Mouse (Mus musculus) thymus, adult 2 months (tissue): ENCODE measurements around the gene Parn. TPM values are rescaled to one million over a fixed set of nuclear protein-coding genes. Genes with fewer than 3 reads are reported as not detected.

ENCODE experiments used
- DNase-seq: peaks from one replicate; pipeline ENCODE4 v3.0.0; 2021
- H3K27ac ChIP-seq: fragments of 200-500 bp; 2 replicates; pipeline ENCODE4 v1.5.1; 2012; ENCODE audit warnings: low read length, control low read depth; ENCODE audit not compliant: control insufficient read depth, insufficient read depth
- H3K27me3 ChIP-seq: fragments of 200-500 bp; 2 replicates; pipeline ENCODE4 v1.6.1; 2012; ENCODE audit warnings: mild to moderate bottlenecking, low read length, moderate library complexity, mixed read lengths; ENCODE audit not compliant: control insufficient read depth, insufficient read depth
- H3K36me3 ChIP-seq: fragments of 200-500 bp; 2 replicates; pipeline ENCODE4 v1.6.1; 2012; ENCODE audit warnings: mild to moderate bottlenecking, low read length, moderate library complexity; ENCODE audit not compliant: control insufficient read depth, insufficient read depth
- H3K4me1 ChIP-seq: fragments of 200-500 bp; replicated peaks from 2 replicates; pipeline ENCODE4 v1.6.1; 2012; ENCODE audit warnings: low read length; ENCODE audit not compliant: control insufficient read depth, insufficient read depth
- H3K4me3 ChIP-seq: fragments of 200-500 bp; 2 replicates; pipeline ENCODE4 v1.5.1; 2012; ENCODE audit warnings: mild to moderate bottlenecking, low read length, control low read depth, moderate library complexity; ENCODE audit not compliant: control insufficient read depth, insufficient read depth
- CTCF ChIP-seq: fragments of 200-500 bp; IDR thresholded peaks from 2 replicates; pipeline ENCODE4 v1.5.1; 2012; ENCODE audit warnings: mild to moderate bottlenecking, control low read depth, low read length, moderate library complexity, borderline replicate concordance; ENCODE audit not compliant: control insufficient read depth, poor library complexity, insufficient read depth; ENCODE audit errors: extremely low read depth
- POLR2A ChIP-seq: fragments of 200-500 bp; IDR thresholded peaks from 2 replicates; pipeline ENCODE4 v1.6.1; 2012; ENCODE audit warnings: mild to moderate bottlenecking, low read length, control low read depth, moderate library complexity; ENCODE audit not compliant: control insufficient read depth, poor library complexity, insufficient read depth; ENCODE audit errors: extremely low read depth
- WGBS: fragments of 180-500 bp; shearing (Covaris S2); methylation state at CpG from one replicate; pipeline ENCODE4 v1.1.7; 2018; 5-methylcytosine and 5-hydroxymethylcytosine counted together
- polyA plus RNA-seq: library from polyadenylated mRNA; depleted of rRNA; stranded (reverse); fragments of >200 nt; gene quantifications from 2 replicates; pipeline ENCODE4 v1.2.3, GENCODE M21; 2012

The Parn gene
- polyA plus RNA-seq, 1 experiment = 21.0 TPM

- no peaks in the 10 kb centered on the region for H3K27me3 ChIP-seq
- 73% methylated on average over 5 of the region's 5 CpGs for WGBS
- no peak for DNase-seq
- peaks cover 14% of the 10 kb centered on the region for H3K36me3 ChIP-seq
- no peaks in the 10 kb centered on the region for H3K4me1 ChIP-seq
- H3K4me3 ChIP-seq = no peak overlapping the region
- TF ChIP-seq CTCF (no peak), POLR2A (no peak)
- H3K27ac ChIP-seq = no peak overlapping the region
Observed at GRCm38 (mm10) chr16:13628345-13628744, 39.6 kb downstream of the Parn start.

- no peaks in the 10 kb centered on the region for H3K27me3 ChIP-seq
- no peak overlapping the region for H3K4me3 ChIP-seq
- 95% methylated on average over 3 of the region's 3 CpGs for WGBS
- H3K4me1 ChIP-seq = no peaks in the 10 kb centered on the region
- H3K27ac ChIP-seq = no peak overlapping the region
- no peak for TF ChIP-seq CTCF
- no peak for TF ChIP-seq POLR2A
- peaks cover 14% of the 10 kb centered on the region for H3K36me3 ChIP-seq
- DNase-seq = no peak
Observed at GRCm38 (mm10) chr16:13621745-13622507, 46.0 kb downstream of the Parn start.

GRCm38 (mm10) chr16:13620194-13620593, 47.8 kb downstream of the Parn start:
- Histone ChIP-seq H3K27ac (no peak overlapping the region), H3K27me3 (no peaks in the 10 kb centered on the region), H3K36me3 (peaks cover 8% of the 10 kb centered on the region), H3K4me3 (no peak overlapping the region), H3K4me1 (no peaks in the 10 kb centered on the region)
- TF ChIP-seq POLR2A (no peak), CTCF (no peak)
- DNase-seq = no peak
- over 99% methylated on average over 3 of the region's 3 CpGs for WGBS

- Histone ChIP-seq H3K4me1 (no peaks in the 10 kb centered on the region), H3K27me3 (no peaks in the 10 kb centered on the region), H3K36me3 (peaks cover 3% of the 10 kb centered on the region; the same call in 1 of the 2 replicates), H3K27ac (no peak overlapping the region), H3K4me3 (no peak overlapping the region)
- TF ChIP-seq CTCF (no peak), POLR2A (no peak)
- WGBS = 98% methylated on average over 5 of the region's 5 CpGs
- DNase-seq = no peak
Observed at GRCm38 (mm10) chr16:13615276-13615675, 52.7 kb downstream of the Parn start.

- TF ChIP-seq CTCF = no peak
- no peak for TF ChIP-seq POLR2A
- 96% methylated on average over 5 of the region's 5 CpGs for WGBS
- no peak for DNase-seq
- H3K27me3 ChIP-seq = no peaks in the 10 kb centered on the region
- H3K36me3 ChIP-seq = peaks cover 3% of the 10 kb centered on the region; the same call in 1 of the 2 replicates
- no peak overlapping the region for H3K27ac ChIP-seq
- H3K4me3 ChIP-seq = no peak overlapping the region
- H3K4me1 ChIP-seq = no peaks in the 10 kb centered on the region
Observed at GRCm38 (mm10) chr16:13612571-13612970, 55.4 kb downstream of the Parn start.

GRCm38 (mm10) chr16:13612058-13612457, 55.9 kb downstream of the Parn start:
- no peak for DNase-seq
- no peak overlapping the region for H3K27ac ChIP-seq
- H3K4me3 ChIP-seq = no peak overlapping the region
- H3K27me3 ChIP-seq = no peaks in the 10 kb centered on the region
- H3K36me3 ChIP-seq = peaks cover 2% of the 10 kb centered on the region; the same call in 1 of the 2 replicates
- 85% methylated on average over 6 of the region's 6 CpGs for WGBS
- TF ChIP-seq POLR2A (no peak), CTCF (no peak)
- H3K4me1 ChIP-seq = no peaks in the 10 kb centered on the region
